Mouse (Mus musculus) retina, adult 2 months (tissue): ENCODE data around the gene Plscr2.
"Not testable (repeated sequence)": the region's sequence is repeated elsewhere in the genome, so short reads cannot be mapped to it uniquely, and the experiment has no call there.

ENCODE experiments used
- DNase-seq: peaks from one replicate; pipeline ENCODE4 v3.0.0-alpha.2; 2012; ENCODE audit warnings: low read depth, low spot score

The Plscr2 gene

DNA sequence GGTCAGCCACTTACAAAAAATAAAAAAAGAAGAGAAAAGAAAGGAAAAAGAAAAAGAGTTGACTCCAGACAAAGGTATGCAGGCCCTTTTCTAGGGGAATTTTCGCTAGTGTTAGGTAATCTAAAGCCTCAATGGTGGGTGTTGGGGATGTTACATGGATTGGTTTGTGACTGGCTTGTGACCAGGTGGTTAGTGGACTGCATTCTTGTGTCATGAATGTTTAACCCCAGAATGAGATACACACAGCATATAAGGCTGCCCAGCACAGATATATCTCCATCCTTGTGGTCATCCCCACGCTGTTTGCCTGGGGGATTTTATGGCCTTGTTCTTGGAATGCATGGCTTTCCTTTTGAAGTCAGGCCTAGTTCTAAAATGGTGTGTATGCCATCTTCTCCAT is 2.1 kb upstream of the Plscr2 start:
- DNase-seq, result no peak

DNA sequence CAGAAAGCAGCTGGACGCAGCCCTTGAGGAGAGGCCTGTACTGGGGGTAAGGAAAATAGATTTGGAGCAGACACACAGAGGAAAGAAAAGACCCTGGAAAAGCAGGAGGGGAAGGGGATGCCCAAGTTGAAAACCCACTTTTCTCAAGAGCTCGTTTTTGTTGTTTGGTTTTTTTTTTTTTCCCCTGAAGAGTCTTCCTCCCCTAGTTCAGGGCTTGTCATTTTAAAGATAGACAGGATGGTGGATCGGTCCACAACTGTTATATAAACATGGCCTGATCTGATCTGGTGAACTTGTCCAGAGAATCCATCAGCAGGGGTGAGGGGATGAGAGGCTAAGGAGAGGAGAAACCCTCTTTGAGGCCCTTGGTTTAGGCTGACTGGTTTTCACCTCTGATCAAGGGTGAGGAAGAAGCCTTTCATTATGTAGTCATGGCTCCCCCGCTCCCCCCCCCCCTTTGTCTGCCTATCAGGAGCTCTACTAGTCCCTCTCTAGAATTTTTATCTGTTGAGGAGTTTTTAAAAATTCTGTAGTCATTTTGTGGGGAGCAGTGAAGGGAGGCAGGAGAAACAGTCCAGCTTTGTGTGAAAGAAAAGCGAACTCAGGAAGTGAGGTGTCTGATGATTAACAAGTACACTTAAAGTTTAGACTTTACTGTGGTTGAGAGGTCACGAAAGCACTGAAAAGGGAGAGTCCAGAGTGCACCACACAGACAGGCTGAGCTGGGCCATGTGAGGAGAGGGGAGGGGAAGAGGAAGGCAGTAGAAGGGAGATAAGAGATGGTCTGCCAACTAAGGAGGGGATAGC is 1.2 kb upstream of the Plscr2 start:
- no peak for DNase-seq

DNA sequence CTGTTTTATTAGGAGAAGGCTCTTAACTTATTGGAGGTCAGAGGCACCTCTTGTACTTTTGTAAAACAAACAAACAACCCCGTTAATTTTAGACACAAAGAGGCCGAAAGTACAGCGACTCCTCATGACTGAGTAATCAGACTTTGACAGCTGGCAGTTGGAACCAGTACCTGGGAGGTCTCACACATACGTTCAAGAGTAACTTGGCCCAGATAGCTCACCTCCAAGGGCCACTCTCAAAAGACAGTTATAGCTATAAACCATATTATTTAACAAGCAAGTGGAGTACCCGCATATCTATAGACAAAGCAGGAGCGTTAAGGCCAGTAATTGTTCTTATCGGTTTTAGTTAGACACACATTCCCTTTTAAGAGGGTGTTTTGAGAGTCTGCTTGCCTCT is 958 bp downstream of the Plscr2 start:
- no peak for DNase-seq

DNA sequence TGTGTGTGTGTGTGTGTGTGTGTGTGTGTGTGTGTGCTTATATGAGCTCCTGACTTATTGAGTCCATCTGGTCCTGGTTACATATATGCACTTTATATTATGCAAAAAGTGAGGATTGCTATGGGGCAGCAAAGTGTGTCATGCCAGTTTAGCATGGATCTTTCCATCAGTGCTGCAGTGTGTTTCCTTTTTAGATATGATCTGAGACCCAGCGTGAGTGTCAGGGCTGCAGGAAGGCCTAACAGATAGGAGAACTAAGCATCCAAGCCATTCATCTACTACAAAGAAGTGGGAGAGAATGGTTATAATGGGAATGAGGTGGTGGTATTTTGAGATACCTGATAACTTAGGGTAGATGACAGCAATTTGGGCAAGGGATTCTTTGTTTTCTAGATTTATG is 4.6 kb downstream of the Plscr2 start:
- no peak for DNase-seq

DNA sequence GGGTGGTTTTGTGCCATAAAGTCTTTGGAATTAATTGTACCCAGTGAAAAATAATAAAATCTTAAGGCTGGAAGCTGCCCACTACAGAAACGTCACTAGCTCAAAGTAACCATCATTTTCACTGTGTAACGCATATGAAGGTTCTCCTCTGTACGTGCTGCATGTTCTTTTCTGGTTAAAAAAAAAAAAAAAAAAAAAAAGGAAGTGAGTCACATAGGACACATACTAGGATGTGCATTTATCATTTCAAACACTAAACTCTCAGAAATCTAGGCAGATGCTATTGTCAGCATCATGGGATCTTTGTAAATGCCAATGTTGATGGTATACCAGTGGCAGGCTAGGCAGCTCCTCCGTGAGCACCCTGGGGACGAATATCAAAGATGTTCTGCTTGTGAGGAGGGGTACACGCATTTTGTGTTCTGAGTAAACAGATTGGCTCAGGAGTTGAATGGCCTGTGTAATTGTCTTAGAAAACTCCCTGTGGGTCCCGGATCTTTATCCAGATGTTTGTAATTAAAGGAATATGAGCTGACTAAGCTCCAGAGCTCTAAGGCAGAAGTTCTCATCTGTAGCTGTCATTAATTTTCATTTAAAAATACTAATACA is 7.3 kb downstream of the Plscr2 start:
- no peak for DNase-seq

DNA sequence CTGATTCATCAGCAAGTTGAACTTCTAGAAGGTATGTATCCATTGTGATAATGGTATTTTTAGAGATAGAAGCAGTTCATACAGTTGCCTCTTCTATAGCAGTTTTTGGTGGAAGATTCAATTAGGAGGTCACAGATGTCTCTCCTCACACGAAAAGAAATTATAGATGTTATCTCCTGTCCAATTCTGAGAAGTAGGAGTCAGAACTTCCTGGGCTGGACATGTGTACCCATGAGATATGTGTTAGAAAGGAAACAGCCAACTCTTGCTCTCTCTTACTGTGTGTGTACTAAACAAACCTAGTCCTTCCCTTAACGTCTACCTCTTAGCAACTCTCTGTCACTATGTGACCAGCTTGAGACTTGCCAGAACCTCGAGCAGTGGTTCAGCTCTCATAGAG is 14.3 kb downstream of the Plscr2 start:
- DNase-seq, result no peak

DNA sequence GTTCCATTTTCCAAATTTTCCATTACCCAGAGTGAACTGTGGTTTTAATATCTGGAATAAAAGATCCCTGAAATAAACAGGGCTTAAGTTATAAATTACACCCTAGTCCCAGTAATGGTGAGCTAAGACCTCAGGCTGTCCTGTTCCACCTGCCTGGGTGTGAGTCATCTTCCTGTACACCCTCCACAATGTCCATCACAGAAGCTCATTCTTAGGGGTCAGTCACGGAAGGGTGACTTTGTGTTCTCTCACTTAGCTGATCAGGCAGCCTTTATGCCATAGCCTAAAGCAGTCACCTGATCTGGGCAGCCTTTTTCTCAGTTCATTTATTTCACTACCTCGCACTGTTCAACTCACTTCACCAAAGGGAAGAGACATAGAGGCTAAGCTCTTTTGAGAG is 16.8 kb downstream of the Plscr2 start:
- no peak for DNase-seq

DNA sequence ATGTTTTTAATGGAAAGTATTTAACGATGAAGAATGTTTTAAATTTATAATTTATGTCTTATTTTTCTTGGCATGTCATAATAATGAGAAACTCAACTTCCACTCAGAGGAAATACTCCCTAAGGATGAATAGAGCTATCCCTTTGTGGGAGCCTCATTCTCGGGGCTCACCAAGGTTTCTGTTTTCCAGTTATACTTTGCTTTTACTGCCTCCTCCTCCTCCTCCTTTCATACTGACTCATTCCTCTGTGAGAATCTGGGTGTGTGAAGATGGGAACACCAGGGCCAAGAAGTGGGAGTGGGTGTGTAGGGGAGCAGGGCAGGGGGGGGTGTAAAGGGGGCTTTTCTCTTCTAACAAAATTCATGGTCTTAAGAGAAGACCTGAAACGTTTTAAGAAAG is 17.5 kb downstream of the Plscr2 start:
- no peak for DNase-seq

DNA sequence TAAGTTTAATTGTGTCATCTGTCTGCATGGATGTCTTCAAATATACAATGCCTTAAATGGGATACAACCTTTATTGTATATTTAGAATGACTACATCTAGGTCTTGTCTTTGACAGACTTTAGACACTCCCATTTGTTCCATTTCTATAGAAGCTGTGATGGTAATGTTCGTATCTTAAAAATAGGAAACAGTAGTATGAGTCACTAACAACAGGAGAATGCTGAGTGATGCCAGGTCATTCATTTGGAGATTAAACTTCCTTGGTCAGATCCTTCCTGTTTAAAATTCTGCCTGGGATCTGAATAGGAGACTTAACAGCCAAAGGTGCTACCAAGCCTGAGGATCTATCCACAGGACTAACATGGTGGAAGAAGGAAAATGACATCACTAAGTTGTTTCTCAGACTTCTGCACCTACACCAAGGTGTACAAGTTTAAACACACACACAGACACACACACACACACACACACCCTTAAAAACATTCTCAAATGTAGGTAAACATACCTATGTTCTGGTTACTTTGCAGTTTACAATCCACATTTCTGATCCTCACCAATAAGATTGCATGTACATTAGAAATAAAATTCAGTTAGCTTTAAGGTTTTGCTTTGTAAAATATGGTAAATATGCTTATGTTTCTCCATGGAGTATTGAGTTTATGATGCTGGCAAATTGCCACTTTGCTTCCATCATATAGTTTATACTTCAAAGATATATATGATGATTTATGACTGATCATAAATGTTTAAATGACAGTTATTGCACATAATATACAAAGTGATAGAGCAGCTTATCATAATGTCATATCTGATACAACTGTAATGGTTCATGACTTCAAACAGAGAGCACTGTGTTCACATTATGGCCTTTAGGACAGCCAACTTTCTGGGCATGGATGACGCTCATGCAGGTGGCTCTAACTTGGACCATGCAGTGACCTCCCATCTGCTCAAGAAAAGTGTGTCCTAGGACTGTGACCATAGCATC is 18.5 kb downstream of the Plscr2 start:
- no peak for DNase-seq

DNA sequence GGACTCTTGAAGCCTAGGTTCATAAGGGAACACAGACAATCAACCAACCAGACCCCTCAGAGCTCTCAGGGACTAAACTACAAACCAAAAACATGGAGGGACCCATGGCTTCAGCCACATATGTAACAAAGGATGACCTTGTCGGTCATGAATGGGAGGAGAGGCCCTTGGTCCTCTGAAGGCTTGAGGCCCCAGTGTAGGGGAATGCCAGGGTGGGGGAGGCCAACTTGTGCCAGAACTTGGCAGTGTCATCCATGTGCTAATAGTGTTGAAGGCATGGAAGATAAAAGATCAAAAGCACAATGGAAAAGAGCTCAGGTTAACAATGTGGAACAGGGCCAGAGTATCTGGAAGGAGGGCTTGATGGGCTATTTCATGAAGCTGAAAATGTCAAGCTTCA is 22.9 kb downstream of the Plscr2 start:
- DNase-seq, result no peak

DNA sequence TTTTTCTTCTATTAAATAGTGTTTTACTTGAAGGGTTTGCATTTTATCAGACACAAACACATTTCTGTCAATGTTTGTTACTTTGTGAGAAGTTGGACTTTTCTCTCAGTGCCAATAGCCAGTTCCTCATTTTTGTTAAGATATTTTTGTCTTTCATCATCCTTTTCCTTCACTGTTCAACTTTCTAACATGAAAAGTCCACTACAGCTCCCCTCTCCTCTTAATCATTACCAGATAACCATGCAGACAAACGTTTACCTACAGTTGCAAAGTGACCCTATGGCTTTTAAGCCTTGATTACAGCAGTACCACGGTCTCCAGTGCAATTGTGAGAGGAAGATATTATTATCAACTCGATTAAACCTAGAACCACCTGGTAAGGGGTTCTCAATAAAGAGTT is 25.8 kb downstream of the Plscr2 start:
- no peak for DNase-seq

DNA sequence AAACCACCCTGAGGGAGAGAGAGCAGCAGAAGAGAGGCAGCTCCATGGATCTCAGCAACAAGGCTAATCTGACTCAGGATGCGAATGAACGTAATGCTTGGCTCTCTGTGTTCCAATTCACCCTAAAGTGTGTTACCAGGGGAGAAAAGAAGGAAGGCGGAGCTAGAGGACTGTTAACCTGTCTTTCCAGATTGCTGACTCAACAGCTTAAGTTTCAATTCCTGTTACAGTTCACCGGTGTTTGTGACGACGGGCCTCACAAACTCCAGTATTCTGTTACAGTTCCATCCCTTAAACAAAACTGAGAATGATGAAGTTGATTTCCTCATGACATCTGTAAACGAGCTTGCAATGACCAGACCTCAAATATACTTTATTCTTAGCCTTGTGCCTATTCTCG is 29.7 kb downstream of the Plscr2 start:
- no peak for DNase-seq

DNA sequence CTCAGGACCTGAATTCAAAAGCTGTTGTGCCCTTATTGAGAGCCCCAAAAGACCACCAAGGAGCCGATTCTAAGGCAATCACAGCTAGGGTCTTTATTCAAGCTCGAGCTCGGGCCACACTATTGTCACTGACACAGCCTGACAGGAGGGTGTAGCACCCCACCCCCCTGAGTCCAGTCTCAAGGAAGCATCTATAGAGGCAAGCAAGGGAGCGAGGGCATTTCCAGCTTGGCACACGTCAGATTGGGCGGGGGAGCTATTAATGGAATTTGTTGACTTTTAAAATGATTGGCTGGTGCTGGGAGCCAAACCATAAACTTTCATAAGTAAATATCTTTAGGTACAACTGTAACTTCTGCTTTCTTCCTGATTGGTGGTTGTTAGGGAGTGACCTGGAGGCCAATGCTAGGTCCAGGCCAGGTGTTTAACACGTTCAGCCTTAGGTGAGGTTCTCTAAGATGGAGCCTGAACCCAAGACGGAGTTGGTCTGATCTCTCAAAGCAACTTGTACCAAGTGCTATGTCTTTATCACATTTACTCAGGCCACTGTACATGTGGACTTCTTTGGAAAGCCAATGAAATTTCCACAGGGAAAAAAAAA is 30.3 kb downstream of the Plscr2 start:
- DNase-seq, result no peak

DNA sequence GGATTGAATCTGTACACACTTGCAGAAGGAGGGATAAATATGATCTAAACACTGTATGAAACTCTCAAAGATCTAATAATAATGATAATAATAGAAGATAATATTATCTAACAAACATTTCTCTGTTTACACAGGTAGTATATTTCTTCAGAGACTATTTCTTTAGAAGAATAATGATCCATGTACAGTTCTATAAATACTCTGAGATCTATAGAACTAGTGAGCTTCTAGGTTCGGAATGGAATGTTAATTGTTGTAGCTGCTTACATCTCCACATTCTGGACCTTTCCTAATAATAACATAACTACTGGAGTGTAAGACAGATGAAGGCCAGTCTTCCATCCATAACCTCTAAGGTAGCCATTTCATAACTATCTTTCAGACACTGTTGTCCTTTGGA is 33.7 kb downstream of the Plscr2 start, which contains the start of gene 1700057G04Rik:
Gene 1700057G04Rik (plus strand): TSS at position 301 of the 400 bp plus-strand sequence.
- DNase-seq, result no peak

DNA sequence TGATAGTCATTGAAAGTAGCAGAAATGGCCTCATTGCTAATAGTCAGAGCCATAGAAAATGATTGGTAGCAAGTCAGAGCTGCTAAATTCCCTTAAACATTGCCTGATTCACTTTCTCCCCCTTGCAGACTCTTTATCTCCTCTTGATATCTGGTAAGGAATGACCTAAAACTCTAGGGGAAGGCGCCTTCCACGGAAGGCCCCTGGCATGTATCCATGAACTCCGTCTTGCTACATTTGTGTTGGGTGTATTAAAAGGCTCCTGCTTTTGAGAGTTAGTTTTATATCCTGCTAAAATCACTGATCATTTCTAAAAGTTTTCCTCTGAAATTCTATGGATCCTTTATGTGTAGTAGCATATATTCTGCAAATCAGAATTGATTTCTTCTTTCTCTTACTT is 41.4 kb downstream of the Plscr2 start:
- DNase-seq, result no peak

DNA sequence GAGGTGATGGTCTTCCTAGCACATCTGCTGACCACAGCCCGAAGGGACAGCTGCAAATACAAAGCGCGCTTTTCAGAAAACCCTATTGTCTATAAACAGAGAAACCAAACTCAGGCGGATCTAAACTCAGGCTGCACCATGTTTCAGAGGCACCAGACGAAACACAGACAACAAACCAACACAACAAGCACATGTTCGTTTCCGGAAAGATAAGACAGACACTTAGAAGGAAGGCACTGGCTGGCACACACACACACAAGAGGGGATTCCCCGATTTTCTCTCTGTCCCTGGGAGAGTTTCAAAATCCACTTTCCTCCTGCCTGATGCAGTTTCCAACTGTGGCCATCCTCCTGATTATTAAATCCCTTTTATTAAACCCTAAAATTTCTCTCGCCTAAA is 50.5 kb downstream of the Plscr2 start:
- not testable (repeated sequence) for DNase-seq

DNA sequence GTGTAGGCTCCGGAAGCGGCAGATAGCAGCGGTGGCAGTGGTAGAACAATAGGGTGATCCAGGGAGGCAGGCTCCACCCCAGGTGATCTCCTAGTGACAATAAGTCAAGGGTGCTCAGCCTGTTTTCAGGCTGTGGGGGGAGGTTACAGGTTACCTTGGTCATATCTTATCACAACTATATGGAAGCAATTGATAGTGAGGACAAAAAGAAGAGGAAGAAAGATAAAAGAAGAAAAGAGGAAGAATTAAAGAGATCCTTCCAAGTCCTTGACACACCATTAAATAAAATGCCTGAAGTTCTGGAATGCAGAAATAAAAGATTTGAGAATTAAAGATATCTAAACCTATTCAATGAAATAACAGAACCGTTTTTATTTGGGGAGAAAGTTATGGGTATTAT is 51.4 kb downstream of the Plscr2 start:
- DNase-seq, result no peak

DNA sequence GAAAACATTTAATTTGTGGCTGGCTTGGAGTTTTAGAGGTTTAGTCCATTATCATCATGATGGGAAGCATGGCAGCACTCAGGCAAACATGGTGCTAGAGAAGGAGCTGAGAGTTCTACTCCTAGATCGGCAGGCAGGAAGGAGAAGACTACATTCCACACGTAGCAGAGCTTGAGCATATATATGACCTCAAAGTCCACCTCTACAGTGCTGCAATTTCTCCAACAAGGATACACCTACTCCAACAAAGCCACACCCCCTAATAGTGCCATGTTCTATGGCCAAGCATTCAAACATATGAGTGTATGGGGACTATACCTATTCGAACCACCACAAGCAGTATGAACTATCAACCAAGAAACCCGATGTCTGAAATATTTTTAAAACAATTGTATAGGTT is 56.0 kb downstream of the Plscr2 start:
- no peak for DNase-seq

DNA sequence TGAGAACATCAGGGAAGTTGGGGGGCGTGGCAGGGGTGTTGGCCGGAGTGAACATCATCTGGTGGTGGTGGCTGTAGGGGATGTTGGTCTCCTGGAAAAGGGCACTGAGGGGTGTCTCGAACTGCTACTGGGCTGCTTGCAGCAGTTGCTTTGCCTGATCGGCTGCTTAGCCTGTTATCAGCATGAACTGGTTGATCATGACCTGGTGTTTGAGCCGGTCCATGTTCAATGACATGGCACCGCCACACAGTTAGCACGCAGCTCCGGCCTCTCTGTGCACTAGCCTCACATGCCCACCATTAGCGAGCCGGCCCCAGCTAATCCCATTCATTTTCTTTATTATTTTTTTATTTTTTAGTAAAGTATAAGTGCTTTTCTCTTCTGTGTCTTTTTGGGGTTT is 59.4 kb downstream of the Plscr2 start:
- DNase-seq, result no peak

DNA sequence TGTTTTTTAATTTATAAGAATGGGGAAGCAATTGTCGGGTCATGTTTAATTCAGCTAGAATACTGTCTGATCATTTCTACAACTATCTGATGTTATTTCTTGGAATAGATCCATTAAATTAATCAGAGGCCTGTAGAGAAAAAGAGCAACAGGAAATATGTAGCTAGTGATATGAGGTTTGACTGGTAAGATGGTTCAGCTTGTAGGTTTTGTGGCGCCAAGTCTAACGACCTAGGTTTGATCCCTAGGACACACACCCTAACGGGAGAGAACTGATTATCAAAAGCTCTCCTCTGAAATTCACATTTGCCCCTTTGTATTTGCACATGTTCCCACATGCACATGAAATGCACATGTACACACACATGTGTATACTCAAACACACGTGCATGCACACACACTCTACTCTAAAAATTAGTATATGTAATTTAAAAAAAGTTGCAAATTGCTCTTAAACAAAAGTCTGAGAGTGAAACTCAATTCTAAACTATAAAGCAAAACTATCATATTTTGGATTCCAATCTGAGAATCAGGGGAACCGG is 59.9 kb downstream of the Plscr2 start:
- DNase-seq, result no peak

DNA sequence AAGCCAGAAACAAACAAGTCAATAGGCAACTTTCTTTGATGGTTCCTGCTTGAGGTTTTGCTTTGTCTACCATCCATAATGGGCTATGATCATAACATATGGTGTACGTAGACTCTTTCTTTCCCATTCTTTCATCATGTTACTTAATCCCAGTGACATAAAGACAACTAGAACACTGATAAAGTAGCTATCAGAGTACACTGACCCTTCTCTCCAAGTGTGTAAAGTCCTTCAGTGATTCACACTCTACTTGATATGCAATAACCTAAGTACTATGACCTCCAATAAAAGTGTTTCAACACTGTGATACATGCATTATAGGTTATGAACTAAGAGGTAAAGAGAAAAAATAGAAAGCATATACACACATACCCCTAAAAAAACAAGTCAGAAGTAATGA is 61.7 kb downstream of the Plscr2 start:
- no peak for DNase-seq

DNA sequence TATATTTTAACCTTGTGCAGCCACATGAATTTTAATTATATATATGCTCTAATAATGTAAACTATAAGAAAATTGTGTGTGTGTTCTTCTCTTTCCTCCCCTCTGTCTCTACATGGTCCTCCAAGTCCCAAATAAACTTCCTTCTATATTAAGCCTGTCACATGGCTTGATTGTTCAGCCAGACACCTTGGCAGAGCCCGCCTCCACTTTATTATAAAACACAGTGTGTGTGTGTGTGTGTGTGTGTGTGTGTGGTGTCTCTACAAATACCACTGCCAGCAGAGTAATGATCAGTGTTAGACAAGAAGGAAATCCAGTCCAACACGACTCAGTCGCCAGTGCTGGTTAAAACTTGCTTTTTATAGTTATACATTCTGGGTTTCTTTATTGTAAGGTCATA is 62.3 kb downstream of the Plscr2 start:
- DNase-seq, result no peak
